Mouse (Mus musculus) olfactory bulb, adult 2 months (tissue): Measurements from ENCODE around the gene G3bp2.

Experiments used
- CTCF ChIP-seq: fragments of 200-500 bp; IDR thresholded peaks from 2 replicates; pipeline ENCODE4 v1.5.1; 2012; ENCODE audit warnings: low read depth, mild to moderate bottlenecking, low read length, moderate library complexity; ENCODE audit not compliant: insufficient read depth
- POLR2A ChIP-seq: fragments of 200-500 bp; IDR thresholded peaks from 2 replicates; pipeline ENCODE4 v1.6.1; 2012; ENCODE audit warnings: mild to moderate bottlenecking, low read depth, low read length, moderate library complexity; ENCODE audit not compliant: insufficient read depth

GRCm38 (mm10) chr5:92085246-92085645 lies 1.7 kb upstream of the G3bp2 start:
- TF ChIP-seq CTCF, result no peak
- TF ChIP-seq POLR2A, result no peak
